Mouse (Mus musculus): ENCODE measurements around the gene Mrpl39.

The Mrpl39 gene

GRCm38 (mm10) chr16:84744703-84745490, 9.4 kb upstream of the Mrpl39 start:
- DNase-seq (ENCODE audit: low spot score in 2 of 2): no peak

GRCm38 (mm10) chr16:84737358-84737757, 1.8 kb upstream of the Mrpl39 start:
- DNase-seq (ENCODE audit: low spot score in 2 of 2): no peak

- no peak for DNase-seq (ENCODE audit: low spot score in 2 of 2)
Observed at GRCm38 (mm10) chr16:84734806-84735165, 756 bp downstream of the Mrpl39 start.

GRCm38 (mm10) chr16:84720670-84721069, 14.9 kb downstream of the Mrpl39 start:
- no peak for DNase-seq (ENCODE audit: low spot score in 2 of 2)

GRCm38 (mm10) chr16:84718250-84718649, 17.3 kb downstream of the Mrpl39 start:
- DNase-seq (ENCODE audit: low spot score in 2 of 2): no peak

- no peak for DNase-seq (ENCODE audit: low spot score in 2 of 2)
Observed at GRCm38 (mm10) chr16:84717618-84718248, 17.8 kb downstream of the Mrpl39 start.

GRCm38 (mm10) chr16:84716724-84717617, 18.6 kb downstream of the Mrpl39 start:
- no peak for DNase-seq (ENCODE audit: low spot score in 2 of 2)

GRCm38 (mm10) chr16:84716197-84716596, 19.3 kb downstream of the Mrpl39 start:
- DNase-seq (ENCODE audit: low spot score in 2 of 2): no peak

- no peak for DNase-seq (ENCODE audit: low spot score in 2 of 2)
Observed at GRCm38 (mm10) chr16:84714978-84715377, 20.6 kb downstream of the Mrpl39 start.

GRCm38 (mm10) chr16:84713926-84714325, 21.6 kb downstream of the Mrpl39 start:
- DNase-seq (ENCODE audit: low spot score in 2 of 2): no peak

- no peak for DNase-seq (ENCODE audit: low spot score in 2 of 2)
Observed at GRCm38 (mm10) chr16:84713156-84713555, 22.4 kb downstream of the Mrpl39 start.

- DNase-seq (ENCODE audit: low spot score in 2 of 2): no peak
Observed at GRCm38 (mm10) chr16:84708649-84709048, 26.9 kb downstream of the Mrpl39 start.

GRCm38 (mm10) chr16:84707802-84708201, 27.7 kb downstream of the Mrpl39 start:
- DNase-seq (ENCODE audit: low spot score in 2 of 2): no peak

- no peak for DNase-seq (ENCODE audit: low spot score in 2 of 2)
Observed at GRCm38 (mm10) chr16:84706571-84706970, 29.0 kb downstream of the Mrpl39 start.

GRCm38 (mm10) chr16:84705507-84705906, 30.0 kb downstream of the Mrpl39 start:
- no peak for DNase-seq (ENCODE audit: low spot score in 2 of 2)

- no peak for DNase-seq (ENCODE audit: low spot score in 2 of 2)
Observed at GRCm38 (mm10) chr16:84704661-84705240, 30.8 kb downstream of the Mrpl39 start.

- no peak for DNase-seq (ENCODE audit: low spot score in 2 of 2)
Observed at GRCm38 (mm10) chr16:84703769-84704660, 31.5 kb downstream of the Mrpl39 start.

GRCm38 (mm10) chr16:84703129-84703768, 32.3 kb downstream of the Mrpl39 start:
- no peak for DNase-seq (ENCODE audit: low spot score in 2 of 2)

GRCm38 (mm10) chr16:84702230-84703128, 33.1 kb downstream of the Mrpl39 start:
- no peak for DNase-seq (ENCODE audit: low spot score in 2 of 2)

All from frontal cortex, postnatal 36 days (tissue).